ENCODE assay signal across 14 mouse cellular contexts in genomic region chr2:103282184-103282750, GRCm38 (mm10). TPM values are rescaled to one million over a fixed set of nuclear protein-coding genes. Genes with fewer than 3 reads are reported as not detected.
DNase-seq lines count a peak whose midpoint lies in the region; ATAC-seq lines count a peak whose summit lies in the region.
"Had no signal": no experiment of that assay in that cellular context is flagged by ENCODE, and none has a peak within 500 bp of the region (broad histone marks: within the 10 kb centered on the region; RNA-seq: fewer than 3 reads in every experiment).

No protein-coding gene starts in this region.

- DNase-seq in layer of hippocampus, adult 9-11 months: peak; percentile 23
- no peak for DNase-seq in layer of hippocampus, adult 11-12 months (ENCODE audit: low spot score)
- DNase-seq in cerebellum, adult 9-11 months: no peak
- no peak for DNase-seq in left cerebral cortex, postnatal 10 days (ENCODE audit: extremely low spot score in 1 of 2, low spot score in 2 of 2)
- DNase-seq: cerebellum, adult 11 months; liver, embryonic 13.5 days; thymus, adult 18-20 months had no signal

- H3K4me1 ChIP-seq in heart, embryonic 13.5 days: peaks cover 22% of the 10 kb centered on the region
- H3K4me1 ChIP-seq: liver, embryonic 13.5 days had no signal

- no peak overlapping the region for H3K4me3 ChIP-seq in heart, embryonic 13.5 days
- H3K4me3 ChIP-seq: forebrain, embryonic 13.5 days; liver, embryonic 13.5 days had no signal

- ATAC-seq in granulocyte monocyte progenitor cell, adult 5-6 weeks (replicated peaks; ENCODE audit: poor library complexity, severe bottlenecking): peak; percentile 20
- no peak for ATAC-seq in heart, embryonic 13.5 days (ENCODE audit: extremely low read depth, insufficient number of reproducible peaks, low FRiP score, low TSS enrichment)
- ATAC-seq in megakaryocyte progenitor cell, adult 5-6 weeks (replicated peaks; ENCODE audit: poor library complexity): peak; percentile 48
- ATAC-seq: CD4-positive, CD25-positive, alpha-beta regulatory T cell, adult 4 months; forebrain, embryonic 13.5 days had no signal

- H3K27me3 ChIP-seq in heart, embryonic 13.5 days (replicated peaks): no peaks in the 10 kb centered on the region; the same call in 1 of the 2 replicates

- no peaks in the 10 kb centered on the region for H3K36me3 ChIP-seq in heart, embryonic 13.5 days
- H3K36me3 ChIP-seq: liver, embryonic 13.5 days had no signal

- H3K9me3 ChIP-seq in heart, embryonic 13.5 days: no peaks in the 10 kb centered on the region
- H3K9me3 ChIP-seq: forebrain, embryonic 13.5 days; liver, embryonic 13.5 days had no signal

- WGBS in heart, embryonic 13.5 days: 24% methylated on average over 8 of the region's 8 CpGs

- H3K4me2 ChIP-seq in heart, embryonic 13.5 days: peak overlapping the region; percentile 18; the same call in 1 of the 2 replicates
- H3K4me2 ChIP-seq: forebrain, embryonic 13.5 days; liver, embryonic 13.5 days had no signal

- intact Hi-C loops in left cerebral cortex, postnatal 10 days (cut with DNase I): no loop called here

- H3K9ac ChIP-seq in heart, embryonic 13.5 days: no peak overlapping the region
- H3K9ac ChIP-seq: forebrain, embryonic 13.5 days; liver, embryonic 13.5 days had no signal

- peak overlapping the region; percentile 40; the same call in 1 of the 2 replicates for H3K27ac ChIP-seq in heart, embryonic 13.5 days (replicated peaks)
- H3K27ac ChIP-seq: forebrain, embryonic 13.5 days; liver, embryonic 13.5 days had no signal

RNA-seq across cellular contexts. Expression of gene Ehf, which starts 20.8 kb away (rescaled TPM):
- not detected in 2 replicates for total RNA-seq in granulocyte monocyte progenitor cell, adult 5-6 weeks (2014; fragmentation: Nextera tagmentation)
- total RNA-seq in granulocyte monocyte progenitor cell, adult 5-6 weeks (2017): not detected in 2 replicates
- 0.09 and 0.14 TPM in 2 replicates for polyA plus RNA-seq in heart, embryonic 13.5 days (2015; fragmentation: Nextera tagmentation; extraction: Ambion mirVana)
- total RNA-seq in megakaryocyte progenitor cell, adult 5-6 weeks (2015): not detected in 2 replicates
- total RNA-seq in megakaryocyte progenitor cell, adult 5-6 weeks (2017): not detected in 2 replicates
- under 1 TPM; 0.24 to 0.57 TPM for total RNA-seq in left cerebral cortex, postnatal 10 days (2021)
- total RNA-seq: layer of hippocampus, adult 8-10 months had no signal
- polyA plus RNA-seq: hindbrain, embryonic 11.5 days had no signal
